Mouse (Mus musculus) embryonic facial prominence, embryonic 15.5 days (tissue): ENCODE results near the gene Runx3. TPM values are rescaled to one million over a fixed set of nuclear protein-coding genes. Genes with fewer than 3 reads are reported as not detected.

Source experiments
- ATAC-seq: fragments of 200-750 bp; cut with Nextera tagmentation; 2 replicates; pipeline ENCODE4 v1.8.0; 2017; ENCODE audit warnings: low read depth, moderate TSS enrichment; ENCODE audit not compliant: insufficient number of reproducible peaks, low FRiP score, low TSS enrichment
- H3K27ac ChIP-seq: fragments of 300-500 bp; sonication (generic); replicated peaks from 2 replicates; pipeline ENCODE4 v1.5.1; 2015; ENCODE audit warnings: mild to moderate bottlenecking, inconsistent platforms
- H3K27me3 ChIP-seq: fragments of 300-500 bp; sonication (generic); 2 replicates; pipeline ENCODE4 v1.6.1; 2015; ENCODE audit warnings: inconsistent platforms
- H3K36me3 ChIP-seq: fragments of 300-500 bp; sonication (generic); 2 replicates; pipeline ENCODE4 v1.6.1; 2015; ENCODE audit warnings: mild to moderate bottlenecking, inconsistent platforms
- H3K4me1 ChIP-seq: fragments of 300-500 bp; sonication (generic); 2 replicates; pipeline ENCODE4 v1.6.1; 2015; ENCODE audit warnings: inconsistent platforms
- H3K4me2 ChIP-seq: fragments of 300-500 bp; sonication (generic); replicated peaks from 2 replicates; pipeline ENCODE4 v1.6.1; 2015; ENCODE audit warnings: mild to moderate bottlenecking, inconsistent platforms
- H3K4me3 ChIP-seq: fragments of 300-500 bp; sonication (generic); replicated peaks from 2 replicates; pipeline ENCODE4 v1.5.1; 2015; ENCODE audit warnings: mild to moderate bottlenecking, inconsistent platforms
- H3K9ac ChIP-seq: fragments of 300-500 bp; sonication (generic); 2 replicates; pipeline ENCODE4 v1.6.1; 2015; ENCODE audit warnings: inconsistent platforms
- H3K9me3 ChIP-seq: fragments of 300-500 bp; sonication (generic); replicated peaks from 2 replicates; pipeline ENCODE4 v1.6.1; 2016; ENCODE audit warnings: inconsistent platforms
- WGBS: fragments of 180-500 bp; shearing (Covaris S2); methylation state at CpG from one replicate; pipeline ENCODE4 v1.1.7; 2015; 5-methylcytosine and 5-hydroxymethylcytosine counted together
- polyA plus RNA-seq: library from polyadenylated mRNA; unstranded; fragments of >200 nt; fragmentation: Nextera tagmentation; extraction: Ambion mirVana; gene quantifications from 2 replicates; pipeline ENCODE4 v1.2.1, GENCODE M21; 2015

The Runx3 gene
- polyA plus RNA-seq, 1 experiment from 2014 or later: 3.2 TPM

DNA sequence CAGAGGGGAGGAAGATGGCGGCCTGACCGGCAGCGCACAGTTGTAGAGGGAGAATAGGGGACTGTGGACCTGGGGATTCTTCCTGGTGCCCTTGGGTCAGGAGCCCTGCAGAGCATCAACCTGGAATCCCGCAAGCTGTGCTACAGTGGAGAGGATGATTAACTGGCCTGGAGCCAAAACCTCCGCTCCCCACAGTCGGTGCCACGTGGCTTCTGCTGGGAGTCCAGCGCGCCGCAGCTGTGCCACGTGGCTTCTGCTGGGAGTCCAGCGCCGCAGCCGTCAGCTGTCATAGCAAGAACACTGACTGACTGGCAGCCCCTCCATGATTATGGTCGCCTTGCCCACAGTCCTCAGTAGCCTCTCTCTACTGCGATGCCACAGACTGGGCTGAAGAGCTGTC, 81.3 kb downstream of the Runx3 start:
- no peaks in the 10 kb centered on the region for H3K36me3 ChIP-seq
- H3K4me2 ChIP-seq: no peak overlapping the region
- no peaks in the 10 kb centered on the region for H3K9me3 ChIP-seq
- no peak overlapping the region for H3K27ac ChIP-seq
- ATAC-seq: no peak
- peaks cover 27% of the 10 kb centered on the region for H3K27me3 ChIP-seq
- no peak overlapping the region for H3K9ac ChIP-seq
- peaks cover 34% of the 10 kb centered on the region for H3K4me1 ChIP-seq
- H3K4me3 ChIP-seq: no peak overlapping the region
- WGBS: 62% methylated on average over 16 of the region's 16 CpGs

DNA sequence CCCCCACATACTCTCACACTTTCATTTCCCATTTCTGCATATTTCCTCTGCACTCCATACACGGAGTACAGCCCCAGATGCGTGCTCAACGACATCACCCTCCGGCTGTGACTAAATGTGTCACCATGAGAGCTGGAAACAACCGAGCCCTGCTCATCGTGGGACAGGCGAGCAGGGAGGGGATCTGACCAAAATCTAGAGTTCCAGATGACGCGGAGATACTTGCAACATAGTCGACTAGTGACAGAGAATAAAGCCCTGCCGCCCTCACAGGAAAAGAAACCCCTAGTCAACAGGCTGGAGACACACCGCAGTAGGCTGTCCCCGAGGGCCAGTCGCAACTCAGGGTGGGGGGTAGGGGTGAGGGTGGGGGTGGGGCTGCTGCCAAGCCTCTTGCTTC, 82.8 kb downstream of the Runx3 start:
- Histone ChIP-seq H3K4me3 (peak overlapping the region; percentile 18), H3K27ac (no peak overlapping the region), H3K9me3 (no peaks in the 10 kb centered on the region), H3K36me3 (no peaks in the 10 kb centered on the region), H3K4me2 (peak overlapping the region; percentile 45), H3K27me3 (peaks cover 35% of the 10 kb centered on the region), H3K4me1 (peaks cover 24% of the 10 kb centered on the region), H3K9ac (no peak overlapping the region)
- ATAC-seq: no peak
- WGBS: 5% methylated on average over 14 of the region's 14 CpGs

DNA sequence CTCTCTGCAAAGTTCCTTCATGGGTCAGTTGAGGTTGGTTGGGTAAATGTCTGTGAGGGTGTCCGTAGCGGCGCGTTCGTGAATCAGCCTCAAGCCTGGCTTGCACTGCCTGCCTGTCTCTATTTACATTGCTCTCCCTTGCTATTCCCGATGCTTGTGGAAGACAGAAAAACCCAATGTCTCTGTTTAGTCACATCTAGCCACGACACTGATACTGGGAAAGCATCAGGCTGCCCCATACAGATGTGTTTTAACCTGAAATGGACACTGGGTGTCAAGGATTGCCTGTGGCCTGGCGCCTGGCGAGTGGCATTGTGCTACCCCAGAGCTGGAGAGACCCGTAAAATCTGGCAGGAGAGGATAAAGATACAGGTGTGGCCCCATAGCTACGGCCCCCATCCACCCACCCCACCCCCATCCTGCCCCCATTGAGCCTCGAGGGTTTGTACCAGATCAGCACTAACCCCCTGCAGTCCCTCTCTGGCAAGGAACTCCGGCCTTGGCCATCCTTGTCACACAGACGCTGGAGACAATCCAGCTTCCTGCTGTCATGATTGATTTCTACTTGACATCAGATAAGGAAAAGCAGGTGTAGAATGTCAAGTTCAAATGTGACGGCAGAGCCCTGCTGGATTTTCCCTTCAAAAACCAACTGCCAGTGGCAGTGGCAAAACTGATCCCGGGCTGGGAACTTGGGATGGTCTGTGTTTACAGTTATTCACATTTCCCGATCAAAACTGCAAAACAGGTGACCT, 83.5 kb downstream of the Runx3 start:
- no peaks in the 10 kb centered on the region for H3K36me3 ChIP-seq
- H3K27ac ChIP-seq: no peak overlapping the region
- ATAC-seq: no peak
- peak overlapping the region; percentile 45 for H3K4me2 ChIP-seq
- peak overlapping the region; percentile 18 for H3K4me3 ChIP-seq
- H3K9ac ChIP-seq: no peak overlapping the region
- H3K27me3 ChIP-seq: peaks cover 35% of the 10 kb centered on the region
- WGBS: 20% methylated on average over 17 of the region's 17 CpGs
- peaks cover 23% of the 10 kb centered on the region for H3K4me1 ChIP-seq
- no peaks in the 10 kb centered on the region for H3K9me3 ChIP-seq

DNA sequence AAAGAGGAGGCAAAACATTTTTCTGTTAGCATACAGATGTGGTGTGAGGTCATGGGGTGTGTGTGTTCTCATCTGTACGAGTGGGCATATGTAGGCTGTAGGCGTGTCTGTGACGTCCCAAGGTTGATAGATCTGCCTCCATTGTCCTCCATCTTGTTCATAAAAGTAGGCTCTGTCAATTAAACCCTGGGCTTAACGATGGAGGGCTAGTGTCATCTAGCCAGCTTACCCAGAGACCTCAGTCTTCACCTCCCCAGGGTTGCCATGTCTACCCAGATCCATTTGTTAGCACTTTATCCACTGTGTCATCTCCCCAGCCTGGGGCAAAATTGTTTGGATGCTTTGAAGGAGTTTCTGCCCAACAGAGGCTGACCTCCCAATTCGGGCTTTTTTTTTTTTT, 84.2 kb downstream of the Runx3 start:
- 50% methylated on average over 5 of the region's 5 CpGs for WGBS
- Histone ChIP-seq H3K27me3 (peaks cover 35% of the 10 kb centered on the region), H3K4me1 (peaks cover 23% of the 10 kb centered on the region), H3K9ac (no peak overlapping the region), H3K4me3 (no peak overlapping the region), H3K27ac (no peak overlapping the region), H3K9me3 (no peaks in the 10 kb centered on the region), H3K4me2 (no peak overlapping the region), H3K36me3 (no peaks in the 10 kb centered on the region)
- ATAC-seq: no peak

DNA sequence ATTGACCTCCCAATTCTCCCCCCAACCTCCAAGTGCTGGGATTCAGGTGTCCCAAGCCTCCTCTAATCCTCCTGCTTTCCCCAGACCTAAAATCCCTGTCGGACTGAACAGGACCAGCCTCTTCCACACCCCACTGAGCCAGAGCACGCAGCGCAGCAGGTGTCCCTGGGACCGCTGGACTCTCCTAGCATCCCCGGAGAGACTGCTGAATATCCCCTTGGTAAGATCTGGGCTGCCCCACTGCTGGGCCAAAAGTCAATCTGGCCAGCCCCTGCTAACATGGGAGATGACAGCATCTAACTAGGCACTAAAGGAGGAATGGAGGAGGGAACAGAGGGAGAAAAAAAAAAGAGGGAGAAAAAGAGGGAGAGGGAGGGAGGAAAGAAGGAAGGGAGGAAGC, 84.8 kb downstream of the Runx3 start:
- Histone ChIP-seq H3K4me3 (no peak overlapping the region), H3K4me1 (peaks cover 23% of the 10 kb centered on the region), H3K27me3 (peaks cover 35% of the 10 kb centered on the region), H3K9ac (no peak overlapping the region), H3K27ac (no peak overlapping the region), H3K36me3 (no peaks in the 10 kb centered on the region), H3K4me2 (no peak overlapping the region), H3K9me3 (0 out of 2 replicates have a peak, but pooled peaks cover 1% of the 10 kb centered on the region)
- WGBS: 22% methylated on average over 5 of the region's 5 CpGs
- ATAC-seq: no peak

DNA sequence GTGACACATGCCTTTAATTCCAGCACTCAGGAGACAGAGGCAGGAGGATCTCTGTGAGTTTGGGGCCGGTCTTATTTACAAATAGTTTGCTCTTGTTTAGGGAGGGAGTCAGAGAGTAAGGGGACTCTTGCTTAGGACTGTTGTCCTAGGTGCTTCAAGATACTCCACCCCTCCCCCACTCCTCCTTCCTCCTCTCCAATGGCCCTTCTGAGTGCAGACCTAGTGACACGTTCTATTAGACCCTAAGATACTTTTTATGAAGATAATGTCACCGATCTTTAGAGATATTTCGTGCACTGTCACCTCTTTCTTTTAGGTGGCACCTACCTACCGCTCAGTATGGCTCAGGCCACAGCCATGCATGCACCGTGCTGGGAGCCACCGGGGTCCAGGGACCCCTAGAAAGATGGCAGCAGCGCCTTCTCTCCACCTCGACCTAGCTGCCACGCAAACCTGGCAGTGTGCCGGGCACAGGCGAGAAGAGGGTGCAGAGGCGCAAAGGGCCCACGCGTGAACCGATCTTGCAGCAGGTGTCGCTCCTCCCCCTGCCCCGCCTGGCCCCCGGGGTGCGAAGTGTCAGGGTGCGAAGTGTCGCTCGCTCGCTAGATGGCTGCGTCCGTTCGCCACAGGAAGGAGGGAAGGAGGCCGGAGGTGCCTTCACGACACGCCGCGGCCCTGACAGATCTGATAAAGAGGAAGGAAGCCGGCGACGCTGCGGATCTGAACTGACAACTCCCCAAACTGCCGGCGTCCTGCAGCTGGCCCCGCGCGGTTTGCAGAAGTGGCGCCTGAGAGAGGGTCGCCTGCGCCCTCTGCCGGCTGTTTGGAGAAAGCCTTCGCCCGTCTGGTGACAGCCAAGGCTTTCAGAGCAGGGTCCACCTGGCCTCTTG, 85.5 kb downstream of the Runx3 start:
- peaks cover 23% of the 10 kb centered on the region for H3K4me1 ChIP-seq
- peak; percentile 69; the same call in 1 of the 2 replicates for ATAC-seq
- 0 out of 2 replicates have a peak overlapping the region, but pooled peaks have one; percentile 16 for H3K9ac ChIP-seq
- WGBS: 3% methylated on average over 47 of the region's 47 CpGs
- H3K27me3 ChIP-seq: peaks cover 35% of the 10 kb centered on the region
- peak overlapping the region; percentile 80 for H3K4me2 ChIP-seq
- 0 out of 2 replicates have a peak, but pooled peaks cover 5% of the 10 kb centered on the region for H3K9me3 ChIP-seq
- H3K36me3 ChIP-seq: peaks cover 4% of the 10 kb centered on the region; the same call in 1 of the 2 replicates
- no peak overlapping the region for H3K27ac ChIP-seq
- H3K4me3 ChIP-seq: peak overlapping the region; percentile 39

DNA sequence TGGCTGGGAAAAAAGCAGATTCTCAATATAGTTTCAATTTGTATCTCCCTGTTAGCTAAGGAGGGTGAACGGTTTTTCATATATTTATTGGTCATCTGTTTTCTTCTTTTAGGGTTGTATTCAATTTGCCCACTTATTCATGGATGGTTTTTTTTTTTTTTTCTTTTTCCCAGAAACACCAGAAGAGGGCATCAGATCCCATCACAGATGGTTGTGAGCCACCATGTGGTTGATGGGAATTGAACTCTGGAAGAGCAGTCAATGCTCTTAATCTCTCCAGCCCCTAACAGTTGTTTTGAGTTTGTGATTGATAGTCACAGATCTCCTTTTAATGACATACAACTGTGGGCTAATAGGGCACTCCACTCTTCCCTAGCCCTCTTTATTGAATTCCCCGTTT, 89.4 kb downstream of the Runx3 start:
- Histone ChIP-seq H3K27ac (no peak overlapping the region), H3K9me3 (0 out of 2 replicates have a peak, but pooled peaks cover 5% of the 10 kb centered on the region), H3K27me3 (peaks cover 20% of the 10 kb centered on the region), H3K4me3 (no peak overlapping the region), H3K4me1 (peaks cover 9% of the 10 kb centered on the region), H3K36me3 (peaks cover 15% of the 10 kb centered on the region), H3K9ac (no peak overlapping the region), H3K4me2 (no peak overlapping the region)
- no peak for ATAC-seq
- WGBS: 66% methylated on average over 2 of the region's 2 CpGs

DNA sequence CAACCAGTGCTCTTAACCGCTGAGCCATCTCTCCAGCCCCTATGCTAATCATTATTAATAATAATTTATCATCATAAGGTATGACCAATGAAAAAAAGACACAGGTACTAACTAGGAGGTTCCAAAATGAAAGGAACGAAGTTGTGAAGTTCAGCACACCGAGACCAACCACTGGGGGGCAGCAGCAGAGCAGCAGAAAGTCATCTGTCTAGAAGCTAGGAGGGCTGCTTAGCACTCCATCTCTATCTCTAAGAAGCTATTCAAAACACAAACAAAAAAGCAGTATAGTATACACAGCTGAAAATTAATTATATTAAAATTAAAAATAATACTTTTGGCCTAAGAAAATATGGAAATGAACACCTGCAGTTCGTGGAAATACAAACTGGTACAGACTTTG, 99.2 kb downstream of the Runx3 start:
- WGBS: 48% methylated on average over 4 of the region's 4 CpGs
- Histone ChIP-seq H3K4me2 (no peak overlapping the region), H3K36me3 (peaks cover 50% of the 10 kb centered on the region), H3K9ac (no peak overlapping the region), H3K27ac (no peak overlapping the region), H3K27me3 (no peaks in the 10 kb centered on the region), H3K9me3 (no peaks in the 10 kb centered on the region), H3K4me3 (no peak overlapping the region), H3K4me1 (no peaks in the 10 kb centered on the region)
- no peak for ATAC-seq

DNA sequence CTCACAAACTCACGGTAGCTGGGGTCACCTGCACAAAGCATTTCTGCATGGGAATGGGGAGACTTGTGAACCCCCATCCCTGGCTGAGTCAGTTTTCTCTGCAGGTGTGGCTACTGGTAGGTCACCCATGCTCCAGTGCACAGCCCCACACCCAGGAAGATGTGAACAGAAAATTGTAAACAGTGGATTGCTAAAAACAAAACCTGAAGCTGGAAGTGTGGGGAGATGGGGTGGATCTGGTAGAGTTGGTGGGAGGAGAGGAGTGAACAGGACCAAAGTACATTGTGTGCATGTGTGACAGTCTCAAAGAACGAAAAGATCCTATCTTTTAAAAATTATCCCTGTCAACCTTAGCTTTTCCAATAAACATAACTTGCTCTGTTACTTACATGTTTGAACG, 100.2 kb downstream of the Runx3 start:
- ATAC-seq: no peak
- Histone ChIP-seq H3K27me3 (no peaks in the 10 kb centered on the region), H3K4me1 (no peaks in the 10 kb centered on the region), H3K27ac (no peak overlapping the region), H3K9me3 (no peaks in the 10 kb centered on the region), H3K4me2 (no peak overlapping the region), H3K9ac (no peak overlapping the region), H3K4me3 (no peak overlapping the region), H3K36me3 (peaks cover 49% of the 10 kb centered on the region)
- WGBS: 71% methylated on average over 3 of the region's 3 CpGs

DNA sequence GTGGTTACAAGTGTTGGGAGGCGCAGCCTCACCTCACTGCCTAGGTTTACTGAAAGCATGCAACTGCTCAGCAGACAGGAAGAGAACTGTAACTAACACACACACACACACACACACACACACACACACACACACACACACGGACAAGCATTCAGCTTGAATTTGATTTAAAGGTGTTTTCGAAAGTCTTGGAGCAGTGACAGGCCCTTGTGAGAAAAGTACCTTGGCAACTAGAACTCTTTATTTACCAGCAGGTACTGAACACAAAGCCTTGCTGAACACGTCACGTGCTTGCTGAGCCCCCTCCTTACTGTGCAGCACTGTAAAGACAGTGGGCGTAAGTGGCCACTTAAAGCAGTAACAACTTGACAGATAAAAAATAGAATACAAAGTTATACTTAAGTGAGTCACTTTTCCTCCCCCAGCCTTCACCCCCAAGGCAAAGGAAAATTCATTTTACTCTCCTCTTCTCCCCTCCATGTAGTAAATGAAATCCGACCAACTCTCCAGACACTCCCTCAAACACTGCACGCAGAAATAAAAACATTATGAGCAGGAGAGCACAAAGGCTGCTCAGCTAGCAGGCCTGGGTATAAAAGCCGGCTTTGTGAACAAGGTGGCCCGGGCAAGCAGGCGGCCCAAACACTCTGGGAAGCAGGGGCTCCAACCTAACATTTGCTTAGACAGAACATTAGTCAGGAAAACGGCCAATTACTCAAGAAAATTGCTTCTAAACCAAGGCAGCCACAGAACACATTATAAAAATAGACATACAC, 101.4 kb downstream of the Runx3 start:
- H3K36me3 ChIP-seq: peaks cover 46% of the 10 kb centered on the region
- no peaks in the 10 kb centered on the region for H3K27me3 ChIP-seq
- no peak overlapping the region for H3K4me2 ChIP-seq
- no peak for ATAC-seq
- WGBS: 72% methylated on average over 12 of the region's 12 CpGs
- no peak overlapping the region for H3K27ac ChIP-seq
- H3K9ac ChIP-seq: no peak overlapping the region
- no peaks in the 10 kb centered on the region for H3K4me1 ChIP-seq
- H3K4me3 ChIP-seq: no peak overlapping the region
- H3K9me3 ChIP-seq: no peaks in the 10 kb centered on the region

DNA sequence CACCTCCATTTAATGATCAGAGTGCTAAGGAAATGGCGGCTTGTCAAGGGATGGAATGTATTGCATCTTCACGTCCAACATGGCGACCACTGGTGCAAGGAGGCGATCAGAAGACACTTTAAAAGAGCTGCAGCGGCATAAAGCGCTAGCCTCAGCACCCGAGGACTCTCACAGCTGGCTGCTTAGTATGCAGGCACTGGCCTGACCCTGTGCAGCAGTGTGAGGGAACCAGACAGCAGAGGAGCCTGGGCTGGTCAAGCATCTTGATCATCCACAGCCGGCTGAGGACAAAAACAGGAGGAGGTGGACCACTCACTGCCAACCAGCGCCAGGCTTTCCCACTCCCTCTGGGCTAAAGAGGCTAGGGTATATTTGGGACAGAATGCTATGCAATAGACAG, 103.4 kb downstream of the Runx3 start:
- H3K9me3 ChIP-seq: no peaks in the 10 kb centered on the region
- no peak for ATAC-seq
- peaks cover 28% of the 10 kb centered on the region for H3K36me3 ChIP-seq
- no peaks in the 10 kb centered on the region for H3K4me1 ChIP-seq
- 85% methylated on average over 9 of the region's 9 CpGs for WGBS
- no peak overlapping the region for H3K27ac ChIP-seq
- no peak overlapping the region for H3K9ac ChIP-seq
- no peaks in the 10 kb centered on the region for H3K27me3 ChIP-seq
- no peak overlapping the region for H3K4me3 ChIP-seq
- no peak overlapping the region for H3K4me2 ChIP-seq
